Mouse (Mus musculus): ENCODE measurements at regions not wholly inside any gene's neighbourhood (a gene's known extent, or its start where the extent isn't known, plus 50 kb on each side); places are given as distances from the start of the nearest gene placed in this dataset.

DNA sequence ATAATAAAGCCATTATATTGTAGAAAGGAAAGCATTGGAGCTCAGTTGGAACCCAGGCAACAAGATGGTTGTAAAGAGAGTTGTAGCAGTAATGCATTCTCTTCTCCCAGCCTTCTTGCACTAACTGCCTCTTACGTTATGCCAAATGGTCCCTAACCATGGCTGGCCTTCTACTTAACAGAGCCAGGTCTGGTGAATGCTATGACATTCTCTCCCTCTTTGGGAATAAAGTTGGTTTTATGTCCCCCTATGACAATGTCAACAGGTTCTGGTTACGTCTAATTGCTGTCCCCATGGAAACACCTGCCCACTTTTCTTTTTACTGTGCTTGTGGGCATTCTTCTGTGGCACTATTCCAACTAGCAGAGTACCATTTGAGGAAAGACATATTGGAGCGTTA is 126.4 kb upstream of the Npvf start:
- DNase-seq = no peak

- no peak for DNase-seq
Observed at GRCm38 (mm10) chr6:50781271-50781670, 127.0 kb upstream of the Npvf start.

DNA sequence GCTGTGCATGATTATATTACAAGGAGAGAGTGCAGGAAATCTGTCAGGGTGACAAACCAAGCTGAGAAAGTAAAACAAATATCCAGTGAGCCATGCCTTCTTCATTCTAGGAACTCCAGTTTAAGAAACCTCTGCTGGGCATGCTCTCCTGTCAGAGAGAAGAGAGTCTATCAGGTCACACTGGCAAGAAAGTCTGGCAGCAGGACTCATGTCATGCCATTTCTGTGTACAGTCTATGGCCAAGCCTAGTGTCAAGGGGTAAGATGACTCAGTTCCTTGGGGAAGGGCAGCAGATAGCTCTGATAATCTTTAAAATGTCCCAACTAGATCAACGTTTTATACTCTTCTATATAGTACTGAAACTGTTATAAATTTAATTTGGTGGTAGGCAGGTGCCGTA is 128.0 kb upstream of the Npvf start:
- DNase-seq = no peak

DNA sequence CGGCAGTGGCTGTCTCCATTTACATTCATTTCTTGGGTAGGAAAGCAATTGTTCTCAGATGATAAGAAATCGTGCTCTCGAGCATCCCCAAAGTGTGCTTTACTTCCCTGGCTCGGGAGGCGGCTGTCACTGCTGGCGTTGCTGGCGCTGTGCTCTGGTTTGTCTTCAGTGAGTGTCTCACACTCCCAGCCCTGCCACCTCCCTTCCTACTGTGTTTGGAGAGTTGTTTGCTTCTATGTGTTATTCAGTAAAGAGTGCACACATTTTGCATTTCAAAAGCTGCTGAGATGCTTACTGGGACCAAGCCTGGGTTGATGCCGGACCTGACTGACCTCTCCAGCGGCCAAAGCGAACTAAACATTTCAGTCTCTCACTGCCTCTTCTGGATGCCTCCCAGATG is 129.3 kb upstream of the Npvf start:
- DNase-seq = no peak

GRCm38 (mm10) chr6:50784381-50784780 is 130.1 kb upstream of the Npvf start:
- DNase-seq = no peak

DNA sequence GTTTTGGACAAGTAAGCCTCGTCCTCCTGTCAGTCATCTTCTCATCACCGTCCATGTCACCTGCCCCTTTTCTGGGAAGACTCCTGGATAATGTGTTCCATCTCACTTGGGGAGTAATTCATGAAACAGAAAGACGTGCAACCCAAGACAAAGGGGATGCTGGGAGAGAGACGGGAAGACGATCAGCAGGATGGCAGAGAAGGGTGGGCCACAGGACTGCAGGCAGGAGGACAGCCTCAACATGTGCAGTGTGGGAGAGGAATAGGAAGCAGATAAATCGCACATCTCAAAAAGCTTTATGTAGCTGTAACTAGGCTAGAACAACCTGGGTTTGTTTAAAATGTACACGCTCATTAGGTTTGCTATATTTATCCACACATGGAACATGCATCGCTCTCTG is 133.4 kb upstream of the Npvf start:
- DNase-seq = no peak

- DNase-seq = no peak
Observed at GRCm38 (mm10) chr6:50799963-50800362, 145.7 kb upstream of the Npvf start.

GRCm38 (mm10) chr6:50802956-50803355 is 148.7 kb upstream of the Npvf start:
- DNase-seq = no peak

DNA sequence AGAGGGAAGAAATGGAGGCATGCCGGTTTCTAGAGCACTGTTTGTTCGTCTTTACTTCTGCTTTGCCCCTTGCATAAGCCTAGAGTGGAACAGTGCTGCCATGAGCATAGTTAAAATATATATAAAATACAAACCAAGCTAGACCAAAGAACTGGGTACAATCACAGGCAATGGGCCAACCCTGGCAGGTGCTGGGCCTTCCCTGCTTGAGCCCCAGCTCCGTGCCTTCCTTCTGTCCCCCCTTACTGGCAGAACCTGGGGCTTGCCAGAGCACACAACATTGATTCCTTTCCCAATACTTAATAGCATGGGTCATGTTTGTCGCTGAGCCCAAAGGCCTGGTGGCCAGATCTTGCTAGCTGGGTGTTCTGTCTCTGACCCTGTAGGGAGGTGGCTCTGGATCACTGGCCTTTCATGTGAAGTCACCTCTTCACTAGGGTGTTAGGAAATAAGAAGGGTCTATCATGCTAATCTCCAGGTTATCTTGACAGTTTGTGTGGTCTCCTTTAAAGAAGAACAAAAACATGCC is 150.3 kb upstream of the Npvf start:
- DNase-seq = no peak

DNA sequence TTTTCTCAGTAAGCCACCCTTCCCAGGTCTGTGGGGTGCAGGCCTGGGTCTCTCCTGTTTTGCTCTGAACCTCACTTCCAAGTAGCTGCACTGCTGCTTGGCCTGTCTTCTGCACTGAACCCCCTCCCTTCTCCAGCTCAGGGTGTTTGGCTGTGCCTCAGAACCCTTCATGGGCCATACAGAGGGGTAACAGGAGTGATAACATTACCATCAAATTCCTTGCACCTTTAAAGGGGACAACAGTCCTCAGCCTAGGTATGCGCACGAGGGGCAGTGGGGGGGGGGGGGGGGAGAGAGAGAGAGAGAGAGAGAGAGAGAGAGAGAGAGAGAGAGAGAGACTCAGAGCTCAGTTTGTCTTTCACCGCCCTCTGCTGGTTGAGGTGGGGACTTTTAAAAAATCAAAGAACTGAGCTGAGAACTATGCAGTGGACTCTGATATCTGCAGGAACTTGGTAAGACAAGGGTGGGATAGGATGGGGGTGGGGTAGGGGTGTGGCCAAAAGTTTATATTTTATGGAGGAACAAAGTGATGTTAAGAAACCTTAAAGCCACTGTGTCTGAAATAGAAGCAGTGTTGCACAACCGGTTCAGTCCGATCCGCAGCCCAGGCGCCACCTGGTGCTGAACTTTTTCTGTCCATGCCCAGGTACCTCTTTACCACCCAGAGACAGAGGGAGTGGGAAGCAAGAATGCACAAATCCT is 152.3 kb upstream of the Npvf start:
- peak; percentile 27 for DNase-seq

GRCm38 (mm10) chr6:50807187-50808012 is 153.2 kb upstream of the Npvf start:
- peak; percentile 12 for DNase-seq

DNA sequence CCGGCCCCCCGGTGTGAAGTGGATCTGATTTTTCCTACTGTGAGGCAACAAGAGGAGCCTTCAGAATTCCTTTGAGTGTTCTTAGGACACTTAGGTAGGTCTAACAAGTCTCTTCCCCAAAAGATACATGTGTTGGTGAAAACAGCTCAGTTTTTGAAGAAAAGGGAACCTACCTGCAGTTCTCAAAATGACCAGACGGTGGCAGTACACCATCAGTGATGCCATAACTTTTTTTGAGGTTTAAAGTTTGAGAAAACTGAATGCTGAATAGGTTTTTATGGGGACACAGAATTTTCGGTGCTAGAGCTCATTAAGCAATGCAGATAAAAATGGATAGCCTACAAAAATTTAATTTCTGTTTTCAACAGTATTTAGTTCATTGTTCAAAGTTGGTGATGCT is 153.9 kb upstream of the Npvf start:
- DNase-seq = peak; percentile 57

GRCm38 (mm10) chr6:50808811-50809668 is 154.8 kb upstream of the Npvf start:
- no peak for DNase-seq

- DNase-seq = no peak
Observed at GRCm38 (mm10) chr6:50809669-50809983, 155.4 kb upstream of the Npvf start.

- no peak for DNase-seq
Observed at GRCm38 (mm10) chr6:50814936-50815500, 160.8 kb upstream of the Npvf start.

DNA sequence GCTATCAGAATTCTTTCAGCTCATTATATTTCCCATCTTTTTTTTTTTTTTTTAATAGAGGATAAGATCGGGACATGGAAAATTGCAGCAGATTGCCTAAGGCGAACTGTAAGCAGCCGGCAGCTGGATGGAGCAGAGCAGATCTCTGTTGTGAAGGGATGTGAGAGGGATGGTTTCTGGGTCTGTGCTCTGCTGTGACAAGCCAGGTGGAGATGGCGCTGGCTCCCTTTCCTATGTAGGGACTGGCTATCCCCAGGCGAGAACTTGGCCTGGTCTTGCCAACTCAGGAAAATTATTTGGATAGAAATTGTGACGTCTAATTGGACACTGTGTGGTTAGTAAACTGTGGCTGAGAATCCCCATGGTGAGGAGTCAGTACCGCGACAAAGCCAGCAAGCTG is 161.3 kb upstream of the Npvf start:
- no peak for DNase-seq

DNA sequence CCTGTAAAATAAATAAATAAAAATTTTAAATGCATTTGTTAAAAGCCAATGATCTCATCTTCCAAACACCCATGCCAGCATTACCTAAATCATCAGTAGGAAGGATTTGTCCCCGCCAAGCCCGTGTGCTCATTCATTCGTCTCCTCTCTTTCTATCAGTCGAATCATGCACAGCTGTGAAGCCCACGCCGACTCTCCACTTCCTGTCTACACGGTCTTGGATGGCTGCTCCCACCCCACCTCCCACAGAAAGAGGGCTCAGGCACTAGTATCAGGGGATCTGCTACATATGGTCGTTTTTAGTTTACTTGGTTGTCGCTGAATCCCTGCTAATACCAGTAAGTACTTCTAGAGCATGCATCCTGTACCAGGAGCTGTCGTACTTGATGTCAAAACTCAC is 163.2 kb upstream of the Npvf start:
- DNase-seq = no peak

- DNase-seq = no peak
Observed at GRCm38 (mm10) chr6:50818433-50818832, 164.2 kb upstream of the Npvf start.

- no peak for DNase-seq
Observed at GRCm38 (mm10) chr6:50818891-50819541, 164.8 kb upstream of the Npvf start.

DNA sequence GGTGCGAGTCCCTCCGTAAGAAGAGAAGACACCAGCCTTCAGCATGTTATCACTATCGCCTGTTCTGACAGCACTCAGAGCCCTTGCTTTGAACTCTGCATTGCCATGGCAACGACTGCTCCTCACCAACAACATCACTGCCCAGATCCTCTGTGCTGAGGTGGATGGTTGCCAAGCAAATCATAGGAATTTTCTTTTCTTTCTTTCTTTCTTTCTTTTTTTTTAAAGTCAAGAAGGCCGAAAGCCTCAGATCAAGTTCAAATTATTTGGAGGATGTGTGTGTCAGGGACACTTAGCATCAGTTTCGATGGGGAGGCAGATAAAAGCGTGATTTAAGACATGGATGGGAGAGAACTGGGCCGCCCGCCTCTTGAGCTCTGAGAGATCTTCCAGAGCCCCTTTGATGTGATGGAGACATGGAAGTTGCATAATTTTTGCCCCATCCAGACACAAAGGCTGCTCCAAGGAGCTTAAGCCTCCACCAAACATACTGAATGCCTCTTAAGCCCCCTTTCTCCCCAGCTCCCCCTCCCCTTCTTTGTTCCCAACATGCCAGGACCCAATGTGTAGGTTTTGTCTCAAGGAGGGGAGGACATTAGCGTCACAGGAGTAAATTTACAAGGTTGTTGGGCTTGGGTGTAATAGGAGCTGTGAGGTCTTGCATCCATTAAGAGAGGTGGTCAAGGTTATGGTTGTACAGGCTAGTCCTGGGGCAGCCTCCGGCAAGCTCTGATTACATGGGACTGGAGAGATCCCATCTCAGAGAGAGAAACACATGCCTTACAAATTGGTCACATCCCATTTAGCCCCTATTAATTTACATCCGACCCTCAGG is 167.4 kb upstream of the Npvf start:
- no peak for DNase-seq
